Mouse (Mus musculus) E14TG2a.4 (cell line): ENCODE results near the gene Ccdc9.

Source experiments
- CTCF ChIP-seq: conservative IDR thresholded peaks from 2 replicates; pipeline ENCODE4 v1.5.1; 2014; ENCODE audit warnings: low read length
- NANOG ChIP-seq: IDR thresholded peaks from 2 replicates; pipeline ENCODE4 v1.6.1; 2014; ENCODE audit warnings: borderline replicate concordance, low read length, mixed read lengths
- POU5F1 ChIP-seq: IDR thresholded peaks from 2 replicates; pipeline ENCODE4 v1.6.1; 2014; ENCODE audit warnings: low read length, borderline replicate concordance

GRCm38 (mm10) chr7:16229869-16230268 lies 56.7 kb downstream of the Ccdc9 start:
- TF ChIP-seq CTCF (no peak), NANOG (no peak), POU5F1 (no peak)
